Mouse (Mus musculus) kidney, embryonic 14.5 days (tissue): ENCODE results near the gene Utp4. TPM values are rescaled to one million over a fixed set of nuclear protein-coding genes. Genes with fewer than 3 reads are reported as not detected.

ENCODE experiments used
- ATAC-seq: fragments of 200-750 bp; cut with Nextera tagmentation; 2 replicates; pipeline ENCODE4 v1.8.0; 2017; ENCODE audit warnings: moderate number of reproducible peaks, mild to moderate bottlenecking, moderate TSS enrichment, moderate library complexity; ENCODE audit not compliant: low FRiP score, low TSS enrichment
- H3K27ac ChIP-seq: fragments of 300-500 bp; sonication (generic); 2 replicates; pipeline ENCODE4 v1.5.1; 2014; ENCODE audit warnings: low read depth, mild to moderate bottlenecking, low read length, moderate library complexity, mixed read lengths
- H3K27me3 ChIP-seq: fragments of 300-500 bp; sonication (generic); 2 replicates; pipeline ENCODE4 v1.6.1; 2014; ENCODE audit warnings: mild to moderate bottlenecking, low read length; ENCODE audit not compliant: control insufficient read depth, insufficient read depth
- H3K36me3 ChIP-seq: fragments of 300-500 bp; sonication (generic); 2 replicates; pipeline ENCODE4 v1.6.1; 2014; ENCODE audit warnings: low read length, mixed read lengths; ENCODE audit not compliant: control insufficient read depth, insufficient read depth
- H3K4me1 ChIP-seq: fragments of 300-500 bp; sonication (generic); 2 replicates; pipeline ENCODE4 v1.6.1; 2014; ENCODE audit warnings: low read length, mixed read lengths; ENCODE audit not compliant: control insufficient read depth, insufficient read depth
- H3K4me2 ChIP-seq: fragments of 300-500 bp; sonication (generic); replicated peaks from 2 replicates; pipeline ENCODE4 v1.6.1; 2014; ENCODE audit warnings: low read depth, mild to moderate bottlenecking, low read length
- H3K4me3 ChIP-seq: fragments of 300-500 bp; sonication (generic); 2 replicates; pipeline ENCODE4 v1.5.1; 2014; ENCODE audit warnings: mild to moderate bottlenecking, low read length
- H3K9ac ChIP-seq: fragments of 300-500 bp; sonication (generic); 2 replicates; pipeline ENCODE4 v1.6.1; 2014; ENCODE audit warnings: low read depth, mild to moderate bottlenecking, low read length, moderate library complexity
- H3K9me3 ChIP-seq: fragments of 300-500 bp; sonication (generic); 2 replicates; pipeline ENCODE4 v1.6.1; 2016; ENCODE audit warnings: low read length; ENCODE audit not compliant: control insufficient read depth
- WGBS: fragments of 180-500 bp; shearing (Covaris S2); extraction: QIAGEN DNeasy Blood & Tissue Kit; methylation state at CpG from one replicate; pipeline ENCODE4 v1.1.7; 2014; 5-methylcytosine and 5-hydroxymethylcytosine counted together
- polyA plus RNA-seq: library from polyadenylated mRNA; unstranded; fragments of >200 nt; fragmentation: Nextera tagmentation; extraction: Ambion mirVana; gene quantifications from 2 replicates; pipeline ENCODE4 v1.2.1, GENCODE M21; 2014

Utp4 gene
- polyA plus RNA-seq, 1 experiment from 2014 or later = 92.6 TPM

- H3K4me2 ChIP-seq = no peak overlapping the region
- H3K27ac ChIP-seq = no peak overlapping the region
- no peaks in the 10 kb centered on the region for H3K27me3 ChIP-seq
- no peak overlapping the region for H3K9ac ChIP-seq
- no peaks in the 10 kb centered on the region for H3K9me3 ChIP-seq
- no peaks in the 10 kb centered on the region for H3K36me3 ChIP-seq
- ATAC-seq = no peak
- WGBS = 70% methylated on average over 6 of the region's 6 CpGs
- H3K4me1 ChIP-seq = no peaks in the 10 kb centered on the region
- no peak overlapping the region for H3K4me3 ChIP-seq
Measured at GRCm38 (mm10) chr8:106963365-106963764, 69.9 kb downstream of the Utp4 start.

GRCm38 (mm10) chr8:106964573-106964972, 71.1 kb downstream of the Utp4 start:
- Histone ChIP-seq H3K36me3 (no peaks in the 10 kb centered on the region), H3K4me2 (no peak overlapping the region), H3K27ac (no peak overlapping the region), H3K9me3 (no peaks in the 10 kb centered on the region), H3K4me1 (no peaks in the 10 kb centered on the region), H3K4me3 (no peak overlapping the region), H3K27me3 (no peaks in the 10 kb centered on the region), H3K9ac (no peak overlapping the region)
- ATAC-seq = no peak
- WGBS = 49% methylated on average over 4 of the region's 4 CpGs

- no peaks in the 10 kb centered on the region for H3K4me1 ChIP-seq
Measured at GRCm38 (mm10) chr8:106969964-106970363, 76.5 kb downstream of the Utp4 start.

GRCm38 (mm10) chr8:106971916-106972315, 78.5 kb downstream of the Utp4 start:
- 78% methylated on average over 5 of the region's 5 CpGs for WGBS
- H3K9ac ChIP-seq = no peak overlapping the region
- H3K9me3 ChIP-seq = no peaks in the 10 kb centered on the region
- H3K4me2 ChIP-seq = no peak overlapping the region
- no peaks in the 10 kb centered on the region for H3K27me3 ChIP-seq
- no peak overlapping the region for H3K27ac ChIP-seq
- no peaks in the 10 kb centered on the region for H3K36me3 ChIP-seq
- no peak overlapping the region for H3K4me3 ChIP-seq
- ATAC-seq = no peak
- H3K4me1 ChIP-seq = no peaks in the 10 kb centered on the region

More at GRCm38 (mm10) chr8:106969964-106970363, 76.5 kb downstream of the Utp4 start:
- Histone ChIP-seq H3K4me3 (no peak overlapping the region), H3K9ac (no peak overlapping the region), H3K4me2 (no peak overlapping the region), H3K36me3 (no peaks in the 10 kb centered on the region), H3K27ac (no peak overlapping the region), H3K9me3 (no peaks in the 10 kb centered on the region), H3K27me3 (no peaks in the 10 kb centered on the region)
- ATAC-seq = no peak
- WGBS = 68% methylated on average over 3 of the region's 3 CpGs

Other genes with a start within 250 kb of the Utp4 start
- 8.5 and 14.5 TPM in 2 replicates for gene Tango6, start 210.6 kb upstream of the Utp4 start, polyA plus RNA-seq
- 1.2 and 1.3 TPM in 2 replicates for gene Has3, start 23.4 kb upstream of the Utp4 start, polyA plus RNA-seq
- gene Sntb2, start 42.1 kb downstream of the Utp4 start, polyA plus RNA-seq = 18.7 and 19.4 TPM in 2 replicates
- gene Vps4a, start 137.6 kb downstream of the Utp4 start, polyA plus RNA-seq = 57.2 and 62.9 TPM in 2 replicates
- gene Pdf, start 155.0 kb downstream of the Utp4 start, polyA plus RNA-seq = 48.9 and 62.0 TPM in 2 replicates
- 32.4 and 38.8 TPM in 2 replicates for gene Cog8, start 163.1 kb downstream of the Utp4 start, polyA plus RNA-seq
- 110 and 140 TPM in 2 replicates for gene Nip7, start 163.2 kb downstream of the Utp4 start, polyA plus RNA-seq
- gene Tmed6, start 172.0 kb downstream of the Utp4 start, polyA plus RNA-seq = 22.5 and 31.9 TPM in 2 replicates
- gene Terf2, start 202.9 kb downstream of the Utp4 start, polyA plus RNA-seq = 15.8 and 19.2 TPM in 2 replicates